Mouse (Mus musculus) heart, embryonic 12.5 days (tissue): ENCODE measurements at regions not wholly inside any gene's neighbourhood (a gene's known extent, or its start where the extent isn't known, plus 50 kb on each side); places are given as distances from the start of the nearest gene placed in this dataset.

Source experiments
- ATAC-seq: fragments of 200-750 bp; cut with Nextera tagmentation; 2 replicates; pipeline ENCODE4 v1.8.0; 2017; ENCODE audit warnings: moderate TSS enrichment, moderate library complexity; ENCODE audit not compliant: insufficient number of reproducible peaks, low FRiP score
- H3K27ac ChIP-seq: fragments of 300-500 bp; sonication (generic); 2 replicates; pipeline ENCODE4 v1.5.1; 2016; ENCODE audit warnings: mild to moderate bottlenecking, moderate library complexity; ENCODE audit not compliant: poor library complexity, severe bottlenecking
- H3K27me3 ChIP-seq: fragments of 300-500 bp; sonication (generic); replicated peaks from 2 replicates; pipeline ENCODE4 v1.6.1; 2016; ENCODE audit warnings: mild to moderate bottlenecking, moderate library complexity
- H3K36me3 ChIP-seq: fragments of 300-500 bp; sonication (generic); 2 replicates; pipeline ENCODE4 v1.6.1; 2016; ENCODE audit warnings: mild to moderate bottlenecking, moderate library complexity
- H3K4me1 ChIP-seq: fragments of 300-500 bp; sonication (generic); replicated peaks from 2 replicates; pipeline ENCODE4 v1.6.1; 2016; ENCODE audit warnings: mild to moderate bottlenecking
- H3K4me2 ChIP-seq: fragments of 300-500 bp; sonication (generic); 2 replicates; pipeline ENCODE4 v1.6.1; 2016; ENCODE audit warnings: mild to moderate bottlenecking, moderate library complexity
- H3K4me3 ChIP-seq: fragments of 300-500 bp; sonication (generic); 2 replicates; pipeline ENCODE4 v1.5.1; 2016; ENCODE audit warnings: mild to moderate bottlenecking
- H3K9ac ChIP-seq: fragments of 300-500 bp; sonication (generic); 2 replicates; pipeline ENCODE4 v1.6.1; 2016; ENCODE audit warnings: mild to moderate bottlenecking, moderate library complexity
- H3K9me3 ChIP-seq: fragments of 300-500 bp; sonication (generic); replicated peaks from 2 replicates; pipeline ENCODE4 v1.6.1; 2016; ENCODE audit warnings: mild to moderate bottlenecking, moderate library complexity
- WGBS: fragments of 180-500 bp; shearing (Covaris S2); methylation state at CpG from one replicate; pipeline ENCODE4 v1.1.7; 2016; 5-methylcytosine and 5-hydroxymethylcytosine counted together

- Histone ChIP-seq H3K36me3 (no peaks in the 10 kb centered on the region), H3K9me3 (no peaks in the 10 kb centered on the region), H3K27ac (no peak overlapping the region), H3K4me2 (no peak overlapping the region), H3K4me1 (no peaks in the 10 kb centered on the region), H3K4me3 (no peak overlapping the region), H3K27me3 (no peaks in the 10 kb centered on the region), H3K9ac (no peak overlapping the region)
- 60% methylated on average over 5 of the region's 5 CpGs for WGBS
- ATAC-seq: no peak
Measured at GRCm38 (mm10) chr10:91883155-91883554, 702.0 kb upstream of the Tmpo start.

- Histone ChIP-seq H3K9me3 (no peaks in the 10 kb centered on the region), H3K27me3 (no peaks in the 10 kb centered on the region), H3K4me1 (no peaks in the 10 kb centered on the region), H3K4me3 (no peak overlapping the region), H3K27ac (no peak overlapping the region), H3K4me2 (no peak overlapping the region), H3K9ac (no peak overlapping the region), H3K36me3 (no peaks in the 10 kb centered on the region)
- ATAC-seq: no peak
- 77% methylated on average over 4 of the region's 4 CpGs for WGBS
Measured at GRCm38 (mm10) chr10:91882481-91882880, 701.4 kb upstream of the Tmpo start.

- Histone ChIP-seq H3K27ac (no peak overlapping the region), H3K4me1 (no peaks in the 10 kb centered on the region), H3K36me3 (no peaks in the 10 kb centered on the region), H3K9me3 (no peaks in the 10 kb centered on the region), H3K27me3 (no peaks in the 10 kb centered on the region), H3K9ac (no peak overlapping the region), H3K4me3 (no peak overlapping the region), H3K4me2 (no peak overlapping the region)
- no peak for ATAC-seq
- 65% methylated on average over 9 of the region's 9 CpGs for WGBS
Measured at GRCm38 (mm10) chr10:91881521-91882228, 700.6 kb upstream of the Tmpo start.

- Histone ChIP-seq H3K4me2 (no peak overlapping the region), H3K9me3 (no peaks in the 10 kb centered on the region), H3K27me3 (no peaks in the 10 kb centered on the region), H3K27ac (no peak overlapping the region), H3K4me1 (no peaks in the 10 kb centered on the region), H3K36me3 (no peaks in the 10 kb centered on the region), H3K9ac (no peak overlapping the region), H3K4me3 (no peak overlapping the region)
- 83% methylated on average over 3 of the region's 3 CpGs for WGBS
- no peak for ATAC-seq
Measured at GRCm38 (mm10) chr10:91875450-91875849, 694.3 kb upstream of the Tmpo start.

- Histone ChIP-seq H3K27ac (no peak overlapping the region), H3K4me2 (no peak overlapping the region), H3K4me1 (no peaks in the 10 kb centered on the region), H3K9me3 (no peaks in the 10 kb centered on the region), H3K36me3 (no peaks in the 10 kb centered on the region), H3K27me3 (no peaks in the 10 kb centered on the region), H3K4me3 (no peak overlapping the region), H3K9ac (no peak overlapping the region)
- ATAC-seq: no peak
- 42% methylated on average over 4 of the region's 4 CpGs for WGBS
Measured at GRCm38 (mm10) chr10:91871244-91871643, 690.1 kb upstream of the Tmpo start.

- H3K36me3 ChIP-seq: no peaks in the 10 kb centered on the region
- H3K4me1 ChIP-seq: no peaks in the 10 kb centered on the region
- no peaks in the 10 kb centered on the region for H3K27me3 ChIP-seq
- ATAC-seq: no peak
- no peak overlapping the region for H3K27ac ChIP-seq
- no peak overlapping the region for H3K4me3 ChIP-seq
- H3K9me3 ChIP-seq: no peaks in the 10 kb centered on the region
- no peak overlapping the region for H3K4me2 ChIP-seq
- H3K9ac ChIP-seq: no peak overlapping the region
- 59% methylated on average over 6 of the region's 6 CpGs for WGBS
Measured at GRCm38 (mm10) chr10:91858711-91859595, 677.8 kb upstream of the Tmpo start.

- no peak for ATAC-seq
- no peak overlapping the region for H3K9ac ChIP-seq
- WGBS: 54% methylated on average over 3 of the region's 3 CpGs
- H3K4me1 ChIP-seq: no peaks in the 10 kb centered on the region
- H3K27ac ChIP-seq: no peak overlapping the region
- no peaks in the 10 kb centered on the region for H3K36me3 ChIP-seq
- no peak overlapping the region for H3K4me3 ChIP-seq
- no peaks in the 10 kb centered on the region for H3K27me3 ChIP-seq
- no peaks in the 10 kb centered on the region for H3K9me3 ChIP-seq
- no peak overlapping the region for H3K4me2 ChIP-seq
Measured at GRCm38 (mm10) chr10:91827074-91827473, 646.0 kb upstream of the Tmpo start.

- H3K4me2 ChIP-seq: no peak overlapping the region
- H3K4me1 ChIP-seq: no peaks in the 10 kb centered on the region
- no peak overlapping the region for H3K4me3 ChIP-seq
- ATAC-seq: no peak
- WGBS: 83% methylated on average over 5 of the region's 5 CpGs
- H3K27me3 ChIP-seq: no peaks in the 10 kb centered on the region
- H3K36me3 ChIP-seq: no peaks in the 10 kb centered on the region
- H3K9ac ChIP-seq: no peak overlapping the region
- no peak overlapping the region for H3K27ac ChIP-seq
- H3K9me3 ChIP-seq: no peaks in the 10 kb centered on the region
Measured at GRCm38 (mm10) chr10:91823499-91823898, 642.4 kb upstream of the Tmpo start.

- 78% methylated on average over 3 of the region's 3 CpGs for WGBS
- H3K4me3 ChIP-seq: no peak overlapping the region
- H3K27me3 ChIP-seq: no peaks in the 10 kb centered on the region
Measured at GRCm38 (mm10) chr10:91804870-91805269, 623.8 kb upstream of the Tmpo start.

More at GRCm38 (mm10) chr10:91804870-91805269, 623.8 kb upstream of the Tmpo start:
- no peak overlapping the region for H3K4me2 ChIP-seq
- ATAC-seq: no peak
- H3K27ac ChIP-seq: no peak overlapping the region
- H3K4me1 ChIP-seq: no peaks in the 10 kb centered on the region
- no peaks in the 10 kb centered on the region for H3K36me3 ChIP-seq
- H3K9me3 ChIP-seq: no peaks in the 10 kb centered on the region
- no peak overlapping the region for H3K9ac ChIP-seq
